Mouse (Mus musculus): ENCODE results near the gene Trub2.

Gene Trub2

DNA sequence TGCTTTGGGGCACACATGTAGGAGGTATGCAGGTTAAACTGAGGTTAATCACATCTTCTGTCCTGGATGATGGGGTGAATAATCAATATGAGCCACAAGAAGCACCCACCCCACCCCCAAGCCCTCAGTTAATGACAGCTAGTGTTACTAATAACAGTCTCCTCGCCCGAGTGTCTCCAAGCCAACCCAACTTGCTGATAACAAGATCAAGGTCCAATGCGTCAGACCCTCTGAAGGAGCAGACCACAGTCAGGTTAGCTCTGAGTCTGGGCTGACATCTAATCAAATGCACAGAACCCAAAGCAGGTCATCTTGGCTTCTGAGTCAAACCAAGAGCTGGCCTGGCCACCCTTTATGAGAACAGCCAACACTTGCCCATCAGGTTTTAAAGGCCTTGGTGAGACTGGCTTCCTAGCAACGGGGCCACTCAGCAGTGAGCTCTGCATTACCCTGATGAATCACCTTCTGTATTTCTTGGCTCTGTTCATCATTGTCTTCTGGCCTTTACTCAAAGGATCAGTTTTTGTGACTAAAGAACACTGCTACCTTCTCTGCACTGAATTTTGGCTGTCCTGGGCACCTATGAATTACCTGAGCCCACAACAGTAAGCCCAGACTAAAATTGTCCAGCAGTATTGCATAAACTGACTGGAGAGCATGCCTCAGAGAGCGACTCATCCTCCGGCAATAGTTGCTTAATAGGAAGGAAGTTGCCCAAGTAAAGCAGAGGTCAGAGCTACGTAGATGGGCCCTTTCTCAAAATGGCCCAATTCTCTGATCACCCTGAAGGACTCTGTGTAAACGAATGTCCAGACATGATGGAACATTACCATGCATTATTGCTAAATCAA lies 16.5 kb downstream of the Trub2 start:
- DNase-seq: no peak

DNA sequence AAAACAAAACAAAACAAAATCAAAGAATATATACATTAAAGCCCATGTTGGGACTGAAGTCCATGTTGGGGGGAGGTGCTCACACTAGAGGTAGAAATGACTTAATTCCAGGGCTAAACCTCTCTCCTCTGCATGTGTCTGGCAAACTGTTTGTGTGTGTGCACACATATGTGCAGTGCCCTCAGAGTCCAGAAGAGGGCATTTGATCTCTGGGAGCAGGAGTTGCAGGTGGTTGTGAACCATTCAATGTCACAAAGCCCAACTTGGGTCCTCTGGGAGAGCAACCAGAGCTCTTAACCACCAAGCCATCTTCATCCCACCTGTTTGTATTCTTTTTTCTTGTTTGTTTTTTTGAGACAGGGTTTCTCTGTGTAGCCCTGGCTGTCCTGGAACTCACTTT lies 18.1 kb downstream of the Trub2 start:
- peak; percentile 7 for DNase-seq

DNA sequence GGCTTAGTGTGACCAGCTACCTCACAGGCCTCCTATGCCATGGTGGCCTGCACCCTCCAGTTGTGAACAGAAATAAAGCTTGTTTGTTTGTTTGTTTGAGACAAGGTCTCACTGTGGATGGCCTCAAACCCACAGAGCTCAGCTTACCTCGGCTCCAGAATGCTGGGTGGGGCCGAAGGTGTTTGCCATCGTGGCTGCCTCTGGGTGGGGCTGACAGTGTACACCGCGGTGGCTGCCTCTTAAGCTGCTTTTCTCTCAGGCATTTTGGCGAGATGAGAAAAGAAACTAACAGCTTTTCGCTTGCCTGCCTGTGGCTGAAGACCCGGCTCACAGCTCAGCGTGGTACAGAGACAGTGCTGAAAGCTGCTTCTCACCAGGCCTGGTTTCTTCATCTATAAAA lies 19.4 kb downstream of the Trub2 start:
- DNase-seq: no peak

DNA sequence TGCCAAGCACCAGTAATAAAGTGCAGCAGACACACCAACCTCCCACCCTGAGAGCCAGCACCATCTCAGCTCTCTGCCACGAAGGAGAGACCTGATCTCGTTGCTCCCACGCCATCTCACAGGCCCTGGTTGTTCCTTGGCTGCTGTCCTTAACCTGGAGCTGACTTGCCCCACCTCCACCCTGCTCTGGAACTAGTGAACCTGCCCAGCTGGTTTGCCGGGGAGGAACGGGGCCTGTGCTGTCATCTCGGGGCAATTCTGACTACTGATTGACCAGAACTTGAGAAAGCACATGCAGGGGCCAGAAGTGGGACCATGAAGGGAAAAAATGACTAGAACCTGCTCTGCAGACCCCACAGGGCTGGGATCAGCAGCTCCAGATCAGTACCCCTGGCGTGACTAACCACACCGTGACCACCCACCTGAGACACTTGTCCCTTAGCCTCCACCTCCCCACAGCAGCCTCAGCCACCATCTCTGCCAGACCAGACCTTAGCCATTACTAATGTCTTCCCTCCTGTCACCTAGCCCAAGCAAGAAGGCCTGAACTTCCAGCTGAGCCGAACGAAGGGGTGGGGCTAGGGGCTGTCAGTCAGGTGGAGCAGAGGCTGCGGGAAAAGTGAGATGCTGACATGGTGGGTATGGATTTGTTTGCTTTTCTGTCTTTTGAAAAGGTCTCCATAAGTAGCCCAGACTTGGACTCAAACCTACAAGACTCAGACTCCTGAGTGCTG lies 20.2 kb downstream of the Trub2 start:
- DNase-seq: peak; percentile 58

DNA sequence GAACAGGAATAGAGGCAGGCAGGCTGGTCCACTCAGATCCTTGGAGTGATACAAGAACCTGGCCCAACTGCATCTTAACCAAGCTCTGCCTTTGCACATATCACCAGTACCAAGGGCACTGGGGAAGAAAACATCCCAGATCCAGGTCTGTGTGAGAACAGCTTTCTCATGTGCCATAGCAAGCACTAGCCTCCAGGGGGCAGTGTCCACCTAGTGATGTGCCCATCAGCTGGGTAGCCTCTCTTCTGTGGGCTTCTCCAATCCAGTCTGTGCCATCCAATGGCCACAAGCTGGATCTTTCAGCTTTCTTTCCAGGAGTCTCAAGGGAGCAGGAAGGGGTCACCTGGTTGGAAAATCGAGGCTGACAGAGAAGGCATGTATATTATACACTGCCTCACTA lies 23.5 kb downstream of the Trub2 start:
- DNase-seq: peak; percentile 73

DNA sequence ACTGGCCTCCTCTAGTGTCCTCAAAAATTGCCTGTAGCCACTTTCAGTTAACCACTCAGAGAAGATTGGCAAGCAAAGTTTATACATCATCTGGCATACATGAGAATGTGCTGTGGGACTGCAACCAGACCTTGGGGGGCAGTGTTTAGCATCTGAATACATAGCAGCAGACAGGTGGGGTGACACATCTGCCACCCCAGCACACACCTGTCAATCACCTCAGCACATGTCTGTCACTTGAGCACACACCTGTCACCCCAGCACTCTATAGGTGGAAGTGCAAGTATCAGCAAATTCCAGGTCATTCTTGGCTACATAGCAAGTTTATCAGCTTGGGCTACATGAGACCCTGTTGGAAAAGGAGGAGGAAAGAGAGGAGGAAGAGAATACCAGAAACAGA lies 32.6 kb downstream of the Trub2 start:
- no peak for DNase-seq

DNA sequence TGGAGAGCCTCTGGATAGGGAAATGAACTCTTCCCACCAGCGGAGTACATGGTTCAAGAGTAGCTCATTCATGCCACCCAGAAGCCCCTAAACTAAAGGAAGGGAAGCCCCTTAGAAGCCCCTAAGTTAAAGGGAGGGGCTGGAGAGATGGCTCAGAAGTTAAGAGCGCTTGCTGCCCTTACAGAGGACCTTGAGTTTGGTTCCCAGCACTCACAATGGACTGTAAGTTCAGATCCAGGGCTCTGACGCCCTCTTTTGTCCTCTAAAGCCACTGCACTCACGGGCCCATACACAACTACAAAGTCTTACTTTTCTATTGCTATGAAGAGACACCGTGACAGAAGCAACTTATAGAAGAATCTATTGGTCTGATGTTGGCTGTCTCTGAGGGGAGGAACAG lies 35.9 kb downstream of the Trub2 start:
- no peak for DNase-seq

DNA sequence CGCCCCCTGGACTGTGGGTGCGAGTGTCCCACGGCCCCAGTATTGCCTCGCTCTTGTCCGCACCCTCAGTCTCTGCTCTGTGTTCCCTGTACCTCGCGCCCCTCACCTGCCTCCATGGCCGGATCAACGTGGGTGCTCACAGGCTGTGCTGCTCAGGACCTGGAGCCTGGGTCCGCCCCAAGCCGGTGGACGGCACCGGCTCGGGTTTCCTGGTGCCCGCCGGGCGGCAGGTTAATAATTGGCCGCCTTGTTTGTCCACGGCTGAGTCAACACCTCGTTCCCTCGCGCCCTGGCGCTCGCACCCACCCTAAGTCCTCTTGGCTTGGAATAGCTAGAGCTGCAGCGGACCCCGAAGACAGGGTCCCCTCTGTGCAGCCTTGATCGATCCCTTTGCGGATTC lies 36.8 kb downstream of the Trub2 start, which contains the start of gene Gm13420:
TSS of gene Gm13420 (minus strand) at position 189 of the 400 bp plus-strand sequence.
- DNase-seq: peak; percentile 80

DNA sequence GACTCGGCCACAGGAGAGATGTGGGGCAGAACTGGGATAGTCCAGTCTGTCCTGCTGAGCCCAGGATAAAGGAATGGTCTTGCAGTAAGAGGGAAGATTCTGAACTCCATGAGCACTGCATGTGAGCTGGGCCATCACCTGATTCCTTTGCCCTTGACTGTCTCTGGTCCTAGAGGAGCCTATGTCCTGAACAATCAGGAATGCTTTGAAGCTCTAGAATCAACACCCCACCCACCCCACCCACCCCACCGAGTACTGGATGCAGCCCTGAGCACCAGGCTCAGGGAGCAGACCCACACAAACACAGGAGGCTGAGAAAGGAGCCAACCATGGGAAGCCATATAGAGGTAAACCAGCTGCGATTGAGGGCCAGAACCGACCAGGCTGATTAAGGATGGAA lies 39.8 kb downstream of the Trub2 start:
- DNase-seq: no peak

DNA sequence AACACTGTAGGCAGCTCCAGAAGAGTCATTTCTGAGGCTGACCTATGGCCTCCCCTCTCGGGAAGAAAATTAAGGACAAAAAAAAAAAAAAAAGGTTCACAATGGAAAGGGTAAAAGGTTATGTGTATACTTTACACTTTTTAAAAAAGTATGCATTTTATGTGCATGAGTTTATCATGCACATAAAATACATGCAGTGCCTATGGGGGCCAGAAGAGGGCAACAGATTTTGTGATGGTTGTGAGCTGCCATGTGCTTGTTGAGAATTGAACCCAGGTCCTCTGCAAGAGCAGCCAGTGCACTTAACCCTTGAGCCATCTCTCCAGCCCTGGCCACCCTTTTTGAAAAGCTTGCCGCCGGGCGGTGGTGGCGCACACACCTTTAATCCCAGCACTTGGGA lies 40.5 kb downstream of the Trub2 start:
- no peak for DNase-seq

DNA sequence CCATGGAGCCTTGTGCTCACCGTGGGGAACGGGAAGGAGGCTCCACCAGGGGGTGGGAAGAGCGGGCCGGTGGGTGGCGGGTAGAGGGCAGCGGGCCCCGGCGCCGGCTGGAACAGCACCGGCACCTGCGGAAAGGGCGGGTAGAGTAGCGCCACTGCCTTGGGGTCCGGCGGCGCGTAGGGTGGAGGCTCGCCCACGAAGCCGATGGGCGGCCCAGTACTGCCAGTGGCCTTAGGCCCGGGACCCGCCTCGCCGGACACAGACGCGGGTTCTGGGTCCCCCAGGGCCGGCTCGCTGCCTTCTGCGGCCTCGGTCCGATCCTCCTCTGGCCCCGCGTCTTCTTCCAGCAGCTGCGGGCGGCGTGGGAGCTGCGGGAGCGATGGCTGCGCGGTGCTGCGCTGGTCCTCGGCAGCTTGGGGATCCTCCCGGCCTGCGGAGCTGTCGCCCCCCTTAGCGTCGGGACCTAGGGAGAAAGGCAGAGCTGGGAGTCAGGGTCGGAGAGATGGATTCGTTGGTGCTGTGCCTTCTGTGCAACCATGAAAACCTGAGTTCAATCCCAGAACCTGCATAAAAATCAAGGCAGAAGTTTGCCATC lies 41.0 kb downstream of the Trub2 start:
- DNase-seq: no peak

DNA sequence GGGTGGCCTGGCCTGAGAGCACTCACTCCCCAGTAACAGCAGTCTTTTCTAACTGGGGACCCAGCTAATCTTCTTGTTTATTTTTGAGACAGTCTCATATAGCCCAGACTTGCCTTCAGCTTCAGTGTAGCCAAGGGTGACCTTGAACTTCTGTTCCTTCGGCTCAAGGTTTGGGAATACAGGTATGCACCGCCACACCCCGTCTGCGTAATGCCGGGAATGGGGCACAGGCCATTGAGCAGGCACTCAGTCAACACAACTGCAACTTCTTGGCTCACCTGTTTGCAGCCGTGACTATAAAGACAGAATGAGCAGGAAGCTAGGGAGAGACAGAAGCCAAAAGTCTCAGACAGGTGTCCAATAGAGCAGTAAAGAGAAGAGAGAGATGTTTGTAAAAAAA lies 44.0 kb downstream of the Trub2 start:
- peak; percentile 31 for DNase-seq

DNA sequence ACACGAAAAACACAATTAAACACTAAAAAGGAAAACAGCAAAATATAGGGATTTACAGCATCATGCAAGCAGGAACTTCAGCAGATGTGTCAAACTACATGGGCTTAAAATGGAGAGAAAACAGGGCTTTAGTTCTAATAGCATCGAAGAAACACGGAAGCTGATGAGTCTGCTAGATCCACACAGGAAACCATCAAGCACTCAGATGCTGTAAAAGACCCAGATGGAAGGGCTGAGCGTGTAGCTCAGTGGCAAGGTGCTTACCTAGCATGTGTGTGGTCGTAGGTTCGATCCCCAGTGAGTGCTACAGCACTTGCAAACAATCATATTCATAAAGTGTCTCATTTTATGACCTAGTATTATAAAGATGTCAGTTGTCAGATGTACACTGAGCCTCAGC lies 47.1 kb downstream of the Trub2 start:
- DNase-seq: no peak

DNA sequence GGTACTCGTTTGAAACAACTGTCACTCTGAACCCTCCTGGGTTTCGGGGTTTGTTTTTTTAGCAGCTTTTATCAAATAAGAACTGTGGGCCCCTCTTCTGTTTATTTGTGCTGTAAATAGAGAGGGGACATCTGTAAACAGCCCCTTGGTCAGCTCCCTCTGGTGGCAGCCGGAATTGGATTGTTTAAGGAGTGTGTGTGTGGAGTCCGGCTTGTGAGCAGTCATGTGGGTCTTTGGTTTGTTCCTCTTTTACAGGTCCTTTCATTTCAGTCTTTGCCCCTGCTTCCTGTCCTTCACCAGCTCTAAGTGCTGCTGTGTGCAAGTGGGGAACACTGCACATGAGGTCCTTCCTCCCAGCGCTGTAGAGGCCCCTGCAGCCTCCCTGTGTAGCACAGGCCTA lies 48.9 kb downstream of the Trub2 start:
- DNase-seq: no peak

DNA sequence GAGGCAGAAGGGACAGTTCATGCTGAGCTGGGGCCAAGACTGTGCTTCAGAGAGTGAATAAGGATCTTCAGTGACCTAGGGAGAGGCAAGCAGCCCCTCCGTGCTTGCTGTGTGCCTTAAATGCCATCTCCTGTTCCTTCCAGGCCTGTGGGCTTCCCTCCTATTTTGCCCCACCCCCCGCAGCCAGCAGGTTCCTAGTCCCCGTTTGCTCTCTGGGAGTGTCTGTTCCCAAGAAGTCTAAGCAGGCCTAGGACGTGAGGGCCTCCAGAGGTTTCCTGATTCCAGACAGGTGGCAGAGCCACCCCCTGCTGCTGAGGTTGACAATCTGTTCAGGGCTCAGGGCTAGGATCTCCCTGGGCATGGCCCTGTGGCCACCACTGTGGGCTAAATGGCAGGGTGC lies 49.5 kb downstream of the Trub2 start:
- no peak for DNase-seq

DNA sequence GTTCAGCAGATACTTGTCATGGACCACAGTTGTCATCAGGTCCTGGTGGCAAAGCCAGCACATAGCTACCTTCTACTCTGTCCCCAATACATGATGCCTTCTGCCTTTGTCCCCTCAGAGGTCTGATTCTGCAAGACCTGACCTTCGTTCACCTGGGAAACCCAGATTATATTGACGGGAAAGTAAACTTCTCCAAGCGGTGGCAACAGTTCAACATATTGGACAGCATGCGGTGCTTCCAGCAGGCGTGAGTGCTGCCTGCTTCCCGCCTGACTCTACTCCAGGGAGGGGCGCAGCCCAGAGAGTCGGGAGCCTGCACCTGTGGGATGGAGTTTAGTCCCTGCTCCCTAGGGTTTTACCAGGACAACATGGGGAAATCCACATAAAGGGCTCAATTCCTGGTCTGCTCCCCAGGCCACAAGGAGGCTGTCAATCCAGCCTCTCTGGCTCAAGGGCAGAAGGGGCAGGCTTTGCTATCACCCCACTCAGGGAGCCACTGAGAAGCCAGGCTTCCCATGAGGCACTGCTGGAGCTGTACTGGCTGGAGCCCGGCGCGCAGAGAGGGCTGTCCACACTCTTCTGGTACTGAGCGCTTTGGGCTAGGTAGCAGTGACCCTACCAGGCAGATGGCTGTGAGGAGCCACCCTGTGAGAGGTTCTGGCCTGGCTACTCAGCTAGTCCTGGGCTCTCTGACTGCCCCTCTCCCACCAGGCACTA lies 50.9 kb downstream of the Trub2 start:
- DNase-seq: no peak

DNA sequence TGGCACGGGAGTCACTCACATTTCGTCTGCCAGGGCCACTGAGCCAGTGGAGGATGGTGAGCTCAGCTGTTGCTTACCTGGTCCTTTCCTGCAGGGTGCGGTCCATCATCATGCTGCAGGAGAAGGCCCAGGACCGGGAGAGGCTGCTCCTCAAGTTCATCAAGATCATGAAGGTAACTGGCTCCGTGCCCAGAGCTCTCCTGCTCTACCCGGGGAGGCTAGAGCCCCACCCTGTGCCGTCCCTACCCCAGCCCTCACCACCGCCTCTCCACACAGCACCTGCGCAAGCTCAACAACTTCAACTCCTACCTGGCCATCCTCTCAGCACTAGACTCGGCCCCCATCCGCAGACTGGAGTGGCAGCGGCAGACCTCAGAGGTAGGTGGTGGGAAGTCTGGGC lies 52.6 kb downstream of the Trub2 start:
- DNase-seq: no peak

DNA sequence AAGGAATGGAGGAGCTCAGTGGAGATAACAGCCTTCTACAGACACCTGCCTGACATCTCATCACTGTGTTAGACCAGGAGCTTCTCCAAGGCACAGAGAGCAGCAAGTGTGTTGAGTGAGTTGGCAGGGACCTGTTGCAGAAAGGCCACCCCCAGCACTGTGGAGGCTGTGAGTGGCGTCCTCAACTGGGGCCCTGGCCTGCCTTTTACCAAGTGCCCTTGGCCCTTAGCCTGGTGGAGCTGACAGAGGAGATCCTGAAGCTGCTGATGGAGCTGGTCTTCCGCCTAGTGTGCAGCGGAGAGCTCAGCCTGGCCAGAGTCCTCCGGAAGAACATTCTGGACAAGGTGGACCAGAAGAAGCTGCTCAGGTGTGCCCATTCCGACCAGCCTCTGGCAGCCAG lies 55.0 kb downstream of the Trub2 start:
- no peak for DNase-seq

DNA sequence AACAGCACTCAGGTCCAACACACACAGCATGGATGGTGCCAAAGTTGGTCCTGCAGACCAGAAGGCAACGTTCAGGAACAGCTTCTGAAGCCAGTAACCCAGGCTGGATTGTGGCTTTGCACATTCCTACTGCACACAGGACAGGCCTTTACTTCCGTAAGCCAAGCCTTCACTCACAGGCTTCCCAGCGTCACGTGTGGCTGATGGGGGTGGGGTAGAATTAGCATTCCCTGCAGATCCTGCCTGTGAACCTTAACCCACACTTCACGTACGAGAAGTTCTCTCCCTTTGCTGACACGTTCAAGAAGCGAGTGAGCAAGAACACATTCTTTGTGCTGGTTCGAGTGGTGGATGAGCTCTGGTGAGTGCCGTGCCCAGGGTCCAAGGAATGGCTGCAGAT lies 55.7 kb downstream of the Trub2 start:
- DNase-seq: peak; percentile 49

DNA sequence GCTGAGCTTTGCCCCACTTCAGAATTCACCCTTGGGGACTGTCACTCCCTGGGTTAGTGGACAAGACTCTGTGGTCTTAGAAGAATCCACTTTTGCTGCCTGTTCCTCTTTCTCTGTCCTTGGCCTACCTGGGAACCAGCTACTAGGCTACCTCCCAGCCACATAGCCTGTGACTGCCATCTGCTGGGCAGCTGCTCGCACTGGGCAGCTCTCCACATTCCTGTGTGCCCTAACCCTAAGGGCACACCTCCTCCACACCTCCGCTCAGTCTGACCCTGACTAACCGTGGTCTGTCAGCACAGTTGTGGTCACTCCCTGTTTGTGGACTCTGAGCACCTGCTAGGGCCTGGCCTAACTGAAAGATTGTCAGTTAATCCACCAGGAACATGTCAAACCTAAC lies 56.8 kb downstream of the Trub2 start:
- DNase-seq: peak; percentile 71

DNA sequence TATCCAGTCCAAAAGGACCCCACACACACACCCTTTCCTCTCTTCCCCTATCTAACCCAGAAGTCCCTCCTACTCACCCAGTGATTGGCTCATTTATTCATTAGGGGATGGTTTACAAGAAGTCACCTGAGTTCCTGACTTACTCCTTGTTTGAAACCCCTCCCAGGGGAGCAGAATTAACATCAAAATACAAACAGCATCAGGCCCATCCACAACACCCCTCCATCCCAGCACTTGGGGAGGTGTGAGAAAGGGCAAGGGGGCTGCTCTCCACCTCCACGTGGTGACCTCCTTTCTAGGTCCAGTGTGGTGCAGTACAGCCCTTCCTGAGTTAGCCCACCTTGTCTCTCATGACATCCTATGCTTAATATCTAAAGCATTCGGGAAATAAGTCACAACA lies 58.8 kb downstream of the Trub2 start:
- DNase-seq: no peak

DNA sequence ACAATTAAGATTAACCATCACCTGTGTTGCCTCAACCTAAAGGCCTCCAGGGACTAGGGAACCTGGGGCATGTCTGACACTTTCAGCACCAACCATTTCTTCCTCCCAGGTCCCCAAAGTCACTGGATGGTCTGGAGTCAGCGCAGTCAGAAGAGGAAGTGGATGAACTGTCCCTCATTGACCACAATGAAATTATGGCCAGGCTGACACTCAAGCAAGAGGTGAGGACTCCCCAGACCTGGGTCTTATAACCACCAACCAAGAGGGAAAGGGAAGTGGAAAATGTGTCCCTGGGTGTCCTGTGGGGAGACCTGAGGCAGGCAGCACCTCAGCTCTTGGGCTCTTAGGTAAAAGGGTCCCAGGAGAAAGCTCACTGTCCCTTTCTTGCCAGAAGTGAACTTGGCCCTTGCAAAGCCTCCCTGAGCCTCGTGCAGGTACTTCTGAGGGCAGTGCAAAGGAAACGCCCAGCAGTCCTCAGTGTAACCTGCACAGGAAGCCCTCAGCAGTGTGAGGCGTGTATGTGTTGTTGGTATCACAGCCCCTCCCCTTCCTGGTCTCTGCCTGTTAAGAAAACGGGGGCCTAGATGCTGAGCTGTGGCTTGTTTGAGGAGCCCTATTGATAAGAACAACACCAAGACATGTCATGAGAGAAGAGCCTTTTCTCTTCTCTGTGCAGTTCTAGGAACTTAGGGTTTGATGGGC lies 63.5 kb downstream of the Trub2 start:
- DNase-seq: no peak

DNA sequence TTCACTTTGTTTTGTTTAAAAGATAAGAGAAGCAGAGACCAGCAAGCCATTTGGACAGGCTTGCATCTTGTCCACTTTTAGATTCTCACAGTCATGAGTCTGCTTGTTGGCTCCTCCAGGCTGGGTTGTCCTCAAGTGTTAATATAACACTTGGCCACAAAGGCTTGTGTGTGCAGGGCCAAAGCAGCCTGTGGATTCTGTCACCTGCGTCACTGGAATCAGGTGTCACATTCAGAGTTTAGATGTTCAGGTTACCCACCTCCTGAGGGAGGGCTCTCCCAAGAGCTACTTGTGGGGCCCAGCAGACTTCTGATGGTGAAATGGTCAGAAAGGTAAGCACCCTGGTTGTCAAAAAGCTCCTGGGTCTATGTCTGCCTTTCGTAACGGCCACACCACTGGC lies 65.2 kb downstream of the Trub2 start:
- DNase-seq: no peak

All from kidney, adult 18-20 months (tissue).